Mouse (Mus musculus) heart, postnatal 10 days (tissue): Measurements from ENCODE around the gene Atg2b. TPM values are rescaled to one million over a fixed set of nuclear protein-coding genes. Genes with fewer than 3 reads are reported as not detected.

Experiments used
- DNase-seq, 2 experiments: peaks; one replicate each; pipeline ENCODE4 v3.0.0; 2021
- intact Hi-C: fragments of 180-260 bp; cut with DNase I; formaldehyde crosslinking; loops from one replicate; pipeline ENCODE4 v1.15.1; 2025
- total RNA-seq, 2 experiments: library from RNA; stranded (reverse); gene quantifications; 2 replicates each; pipeline ENCODE4 v1.2.3; 2021

Gene Atg2b
- total RNA-seq, 2 experiments from 2014 or later, result 19.4 to 21.1 TPM

DNA sequence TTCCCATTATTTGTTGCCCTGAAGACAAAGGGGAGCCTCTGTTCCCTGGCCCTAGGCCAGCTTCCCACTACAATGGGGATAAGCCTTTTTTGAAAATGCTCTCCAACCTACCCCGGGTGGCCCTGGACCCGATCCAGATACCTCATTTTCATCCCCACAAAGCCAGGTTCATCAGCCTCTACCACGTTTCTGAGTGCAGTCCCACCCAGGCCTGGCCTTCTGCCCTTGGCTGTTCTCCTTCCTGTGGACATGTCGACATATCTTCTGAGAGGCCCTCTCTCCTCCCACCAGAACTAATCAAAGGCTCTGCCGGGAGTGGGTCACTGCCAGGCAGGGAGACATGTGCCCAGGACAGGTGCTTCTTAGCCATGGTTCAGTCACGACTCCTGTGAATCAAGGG lies 83.4 kb downstream of the Atg2b start:
- intact Hi-C loops, result no loop called here
- no peak for DNase-seq

DNA sequence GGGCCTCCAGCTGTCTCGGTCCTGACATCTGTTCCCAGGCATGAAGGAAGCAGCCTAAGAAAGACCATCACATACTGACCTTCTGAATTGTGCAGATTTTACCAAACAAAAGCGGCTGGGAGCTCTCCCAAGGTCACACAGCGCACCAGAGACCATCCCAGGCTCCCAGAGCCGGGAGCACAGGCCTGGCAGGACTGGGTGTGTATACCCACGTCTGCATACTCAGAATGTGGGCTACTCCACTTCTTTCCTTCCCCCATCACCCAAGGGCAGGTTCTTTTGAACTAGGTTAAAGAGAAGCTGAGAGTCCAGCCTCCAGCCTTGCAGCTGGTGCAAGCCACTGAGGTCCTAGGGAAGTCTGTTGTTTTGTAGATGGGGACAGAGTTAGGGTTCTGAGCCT lies 85.9 kb downstream of the Atg2b start:
- no peak for DNase-seq
- intact Hi-C loops, result no loop called here

DNA sequence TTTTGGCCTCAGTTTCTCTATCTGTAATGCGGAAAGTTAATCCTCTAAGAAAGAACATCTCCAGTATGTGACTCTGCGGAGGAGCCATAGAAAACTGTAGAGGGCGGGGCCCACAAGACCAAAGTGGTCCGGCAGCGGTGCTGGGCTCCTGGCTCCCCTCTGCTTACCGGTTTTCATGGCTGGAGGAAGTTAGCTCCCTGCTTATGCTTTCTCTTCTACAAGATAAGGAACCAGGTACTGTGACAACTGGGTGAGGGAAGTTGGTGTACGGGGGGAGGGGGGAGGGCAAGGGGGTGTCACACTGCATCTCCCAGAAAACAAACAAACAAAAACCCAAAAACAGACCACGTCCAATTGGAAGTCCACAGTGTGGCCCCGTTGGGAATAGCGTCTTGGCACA lies 86.5 kb downstream of the Atg2b start:
- intact Hi-C loops, result no loop called here
- no peak for DNase-seq

- DNase-seq, result no peak
- intact Hi-C loops, result no loop called here
Observed at GRCm38 (mm10) chr12:105597135-105597534, 87.9 kb downstream of the Atg2b start.

DNA sequence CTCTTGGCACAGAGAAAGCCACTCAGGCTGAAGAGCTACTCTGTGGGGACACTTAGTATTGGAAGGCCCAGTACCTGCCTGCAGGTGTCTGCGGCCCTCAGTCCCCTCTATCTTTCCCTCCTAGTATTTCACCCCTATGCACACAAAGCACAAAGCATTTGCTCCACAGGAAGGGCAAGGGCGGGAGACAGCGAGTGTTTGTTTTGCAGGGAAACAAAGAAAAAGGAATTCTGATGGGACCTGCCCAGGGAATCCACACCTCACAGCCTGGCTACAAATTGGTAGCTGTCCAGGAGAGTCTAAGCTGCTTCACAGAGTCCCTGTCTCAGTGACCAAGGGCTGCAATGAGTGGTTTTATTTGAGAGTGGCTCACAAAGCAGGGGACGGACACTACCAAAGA lies 91.5 kb downstream of the Atg2b start:
- DNase-seq, result no peak
- intact Hi-C loops, result no loop called here

- DNase-seq, result no peak
- intact Hi-C loops, result no loop called here
Observed at GRCm38 (mm10) chr12:105592361-105592761, 92.7 kb downstream of the Atg2b start.

DNA sequence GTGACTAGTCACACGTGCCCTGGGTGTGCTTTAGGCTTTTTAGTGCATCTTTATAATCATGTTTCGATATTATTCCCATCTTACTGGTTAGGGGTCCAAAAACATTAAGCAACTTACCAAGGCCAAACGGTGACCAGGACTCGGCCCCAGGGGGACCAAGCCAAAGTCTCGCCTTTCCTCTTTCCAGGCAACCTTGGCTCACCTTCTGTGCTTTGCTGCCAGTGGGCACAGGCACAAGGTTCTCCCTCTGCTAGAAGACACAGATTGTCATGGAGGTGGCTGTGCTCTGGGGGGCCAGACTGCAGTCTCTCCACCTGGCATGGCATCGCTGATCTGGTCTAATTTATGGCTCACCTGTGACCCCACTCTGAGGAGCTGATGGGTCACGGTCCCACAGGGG lies 94.2 kb downstream of the Atg2b start:
- intact Hi-C loops, result no loop called here
- DNase-seq, result no peak

DNA sequence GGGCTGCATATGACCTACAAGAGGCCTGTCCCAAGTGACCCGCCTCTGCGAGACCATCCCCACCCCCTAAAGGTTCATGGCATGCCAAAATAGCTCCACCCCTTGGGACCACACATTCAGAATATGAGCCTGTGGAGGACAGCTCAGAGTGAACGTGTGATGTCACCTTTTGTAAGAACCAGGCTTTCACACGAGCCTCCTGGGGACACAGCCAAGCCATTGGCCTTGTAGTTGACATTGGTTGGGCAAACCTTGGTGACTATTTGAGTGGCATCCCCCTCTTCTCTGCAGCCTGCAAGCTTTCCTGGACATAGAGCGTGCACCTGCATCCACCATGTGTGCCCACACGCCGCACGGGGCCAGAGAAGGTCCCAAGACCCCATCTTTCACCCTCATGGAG lies 97.5 kb downstream of the Atg2b start:
- no peak for DNase-seq
- intact Hi-C loops, result loop anchor here (10.0 kb wide), 1 partner anchor 543 kb away; no protein-coding TSS in a partner anchor

DNA sequence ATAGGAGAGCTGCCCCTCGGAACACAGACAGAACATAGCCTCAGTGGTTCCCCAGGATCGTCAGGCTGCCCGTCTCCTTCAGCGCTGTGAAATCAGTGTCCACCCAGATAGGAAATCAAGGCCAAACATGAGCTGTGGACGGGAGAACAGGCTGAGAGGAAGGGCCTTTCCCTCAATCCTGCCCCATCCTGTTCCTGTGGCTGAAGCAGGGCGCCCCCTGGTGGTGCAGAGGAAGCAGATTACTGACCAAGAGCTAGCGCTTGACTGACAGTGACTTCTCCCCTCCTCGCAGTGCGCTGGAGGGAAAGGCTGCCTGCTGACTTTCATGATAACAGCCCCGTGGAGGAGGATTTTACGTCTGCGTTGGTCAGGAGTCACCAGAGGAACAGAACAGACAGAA lies 100.2 kb downstream of the Atg2b start:
- peak; percentile 79 to 85 for DNase-seq
- intact Hi-C loops, result loop anchor here (1.0 to 10.0 kb wide), 3 partner anchors 22 to 540 kb away; partner anchors contain the start of gene Bdkrb2

DNA sequence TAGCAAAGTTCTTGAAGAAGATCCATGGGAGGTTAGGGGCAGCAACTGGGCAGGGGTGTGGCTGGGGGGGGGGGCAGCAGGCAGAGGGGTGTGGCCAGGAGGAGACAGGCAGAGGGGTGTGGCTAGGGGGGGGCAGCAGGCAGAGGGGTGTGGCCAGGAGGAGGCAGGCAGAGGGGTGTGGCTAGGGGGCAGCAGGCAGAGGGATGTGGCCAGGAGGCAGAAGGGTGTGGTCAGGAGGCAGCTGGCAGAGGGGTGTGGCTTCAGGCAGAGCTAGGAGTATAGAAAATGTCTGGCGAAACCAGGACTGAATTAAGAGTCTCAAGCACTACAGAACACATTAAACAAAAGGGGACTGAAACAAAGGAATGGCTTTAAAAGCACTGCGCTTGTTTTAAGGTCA lies 101.5 kb downstream of the Atg2b start:
- DNase-seq, result no peak
- intact Hi-C loops, result loop anchor here (10.0 kb wide), 1 partner anchor 539 kb away; no protein-coding TSS in a partner anchor

DNA sequence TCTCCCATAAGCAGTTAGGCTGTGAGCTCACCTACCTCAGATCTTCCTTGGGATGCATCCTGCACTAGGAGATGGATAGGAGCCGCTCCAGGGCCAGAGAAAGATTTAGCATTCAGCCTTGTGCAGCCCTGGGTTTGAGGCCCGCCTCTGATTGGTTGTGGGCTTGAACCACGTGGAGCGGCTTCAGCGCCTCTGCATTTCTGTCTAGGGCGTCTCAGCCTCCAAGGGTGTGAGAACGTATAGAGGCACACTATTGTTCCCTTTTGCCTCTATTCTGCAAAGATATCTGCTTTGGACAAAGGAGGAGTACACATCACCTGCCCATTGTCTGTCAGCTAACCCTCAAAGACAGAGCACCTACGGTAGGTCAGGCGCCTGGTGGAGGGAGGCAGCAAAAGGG lies 102.5 kb downstream of the Atg2b start:
- intact Hi-C loops, result loop anchor here (10.0 kb wide), 1 partner anchor 538 kb away; no protein-coding TSS in a partner anchor

DNA sequence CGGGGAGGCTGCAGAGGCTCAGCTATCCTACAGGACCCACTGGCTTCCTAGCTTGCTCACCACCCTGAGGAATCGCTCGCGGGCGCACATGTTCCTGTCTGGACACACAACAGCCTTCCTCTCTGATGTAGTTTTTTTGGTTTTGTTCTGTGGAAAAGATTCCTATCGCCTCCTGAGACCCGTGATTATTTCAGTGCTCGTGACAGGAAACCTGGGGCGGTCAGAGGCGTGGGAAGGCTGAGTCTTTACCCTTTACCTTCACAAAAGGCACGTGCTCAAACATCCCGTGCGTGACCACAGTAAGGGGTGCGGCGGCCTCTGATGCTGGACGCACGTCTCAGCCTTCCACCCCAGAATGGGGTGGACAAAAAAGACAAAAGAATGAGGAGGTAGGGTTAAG lies 104.5 kb downstream of the Atg2b start:
- DNase-seq, result no peak
- intact Hi-C loops, result loop anchor here (10.0 kb wide), 1 partner anchor 536 kb away; no protein-coding TSS in a partner anchor

More for the DNA sequence above, 102.5 kb downstream of the Atg2b start:
- no peak for DNase-seq

- intact Hi-C loops, result no loop called here
- no peak for DNase-seq
Observed at GRCm38 (mm10) chr12:105574356-105574755, 110.7 kb downstream of the Atg2b start.

GRCm38 (mm10) chr12:105572622-105573021 lies 112.4 kb downstream of the Atg2b start:
- intact Hi-C loops, result no loop called here
- DNase-seq, result no peak

- DNase-seq, result no peak
- intact Hi-C loops, result no loop called here
Observed at GRCm38 (mm10) chr12:105571867-105572266, 113.1 kb downstream of the Atg2b start.

Other genes starting within 250 kb of the Atg2b start
- 1 to 10 TPM in 1 of 2 experiments, under 1 TPM in 1; 0.62 to 1.0 TPM for gene D430019H16Rik, start 231.4 kb downstream of the Atg2b start, total RNA-seq
- 1 to 10 TPM; 1.2 to 2.2 TPM for gene Bdkrb2, start 122.0 kb downstream of the Atg2b start, total RNA-seq
- gene Bdkrb1, start 82.1 kb downstream of the Atg2b start, total RNA-seq, result not detected
- 10 to 100 TPM in 1 of 2 experiments, 1 to 10 TPM in 1; 7.7 to 11.1 TPM for gene Gskip, start 382 bp downstream of the Atg2b start, total RNA-seq
- gene Ak7, start 20.8 kb upstream of the Atg2b start, total RNA-seq, result not detected
- 100 to 1,000 TPM; 144 to 156 TPM for gene Papola, start 99.5 kb upstream of the Atg2b start, total RNA-seq